Mouse (Mus musculus) forebrain, embryonic 16.5 days (tissue): ENCODE data around the gene Ucn. TPM values are rescaled to one million over a fixed set of nuclear protein-coding genes. Genes with fewer than 3 reads are reported as not detected.

Experiments used
- ATAC-seq: fragments of 200-750 bp; cut with Nextera tagmentation; 2 replicates; pipeline ENCODE4 v1.8.0; 2017; ENCODE audit warnings: mild to moderate bottlenecking, moderate library complexity
- H3K27ac ChIP-seq: fragments of 300-500 bp; sonication (generic); 2 replicates; pipeline ENCODE4 v1.5.1; 2014; ENCODE audit warnings: low read length, control low read depth
- H3K27me3 ChIP-seq: fragments of 300-500 bp; sonication (generic); replicated peaks from 2 replicates; pipeline ENCODE4 v1.6.1; 2014; ENCODE audit warnings: low read length; ENCODE audit not compliant: control insufficient read depth, insufficient read depth
- H3K36me3 ChIP-seq: fragments of 300-500 bp; sonication (generic); 2 replicates; pipeline ENCODE4 v1.6.1; 2014; ENCODE audit not compliant: control insufficient read depth, insufficient read depth
- H3K4me1 ChIP-seq: fragments of 300-500 bp; sonication (generic); replicated peaks from 2 replicates; pipeline ENCODE4 v1.6.1; 2014; ENCODE audit warnings: low read length; ENCODE audit not compliant: control insufficient read depth, insufficient read depth
- H3K4me2 ChIP-seq: fragments of 300-500 bp; sonication (generic); 2 replicates; pipeline ENCODE4 v1.6.1; 2014; ENCODE audit warnings: mild to moderate bottlenecking, low read length, control low read depth
- H3K4me3 ChIP-seq: fragments of 300-500 bp; sonication (generic); replicated peaks from 2 replicates; pipeline ENCODE4 v1.5.1; 2014; ENCODE audit warnings: mild to moderate bottlenecking, low read length, control low read depth
- H3K9ac ChIP-seq: fragments of 300-500 bp; sonication (generic); replicated peaks from 2 replicates; pipeline ENCODE4 v1.6.1; 2014; ENCODE audit warnings: low read depth, low read length, control low read depth
- H3K9me3 ChIP-seq: fragments of 300-500 bp; sonication (generic); 2 replicates; pipeline ENCODE4 v1.6.1; 2016; ENCODE audit warnings: low read length; ENCODE audit not compliant: control insufficient read depth
- WGBS: fragments of 180-500 bp; shearing (Covaris S2); extraction: QIAGEN DNeasy Blood & Tissue Kit; methylation state at CpG from one replicate; pipeline ENCODE4 v1.1.7; 2014; 5-methylcytosine and 5-hydroxymethylcytosine counted together
- polyA plus RNA-seq: library from polyadenylated mRNA; unstranded; fragments of >200 nt; fragmentation: Nextera tagmentation; extraction: Ambion mirVana; gene quantifications from 2 replicates; pipeline ENCODE4 v1.2.1, GENCODE M21; 2015

The Ucn gene
- polyA plus RNA-seq, 1 experiment from 2014 or later = not detected

- Histone ChIP-seq H3K9me3 (no peaks in the 10 kb centered on the region), H3K4me1 (peaks cover 14% of the 10 kb centered on the region), H3K4me2 (peak overlapping the region; percentile 91), H3K36me3 (peaks cover 15% of the 10 kb centered on the region), H3K4me3 (peak overlapping the region; percentile 75), H3K27ac (peak overlapping the region; percentile 26; the same call in 1 of the 2 replicates), H3K9ac (peak overlapping the region; percentile 77), H3K27me3 (no peaks in the 10 kb centered on the region)
- WGBS = 32% methylated on average over 6 of the region's 6 CpGs
- ATAC-seq = peak; percentile 32
Observed at GRCm38 (mm10) chr5:31153516-31154151, 15.0 kb upstream of the Ucn start.

GRCm38 (mm10) chr5:31151746-31152145, 13.1 kb upstream of the Ucn start:
- H3K9me3 ChIP-seq = no peaks in the 10 kb centered on the region
- no peak overlapping the region for H3K4me2 ChIP-seq
- no peaks in the 10 kb centered on the region for H3K27me3 ChIP-seq
- no peak overlapping the region for H3K4me3 ChIP-seq
- 88% methylated on average over 3 of the region's 3 CpGs for WGBS
- no peak overlapping the region for H3K27ac ChIP-seq
- H3K4me1 ChIP-seq = peaks cover 14% of the 10 kb centered on the region
- no peak overlapping the region for H3K9ac ChIP-seq
- no peak for ATAC-seq
- no peaks in the 10 kb centered on the region for H3K36me3 ChIP-seq

- Histone ChIP-seq H3K9ac (no peak overlapping the region), H3K27ac (no peak overlapping the region), H3K4me3 (no peak overlapping the region), H3K9me3 (no peaks in the 10 kb centered on the region), H3K27me3 (no peaks in the 10 kb centered on the region), H3K4me2 (no peak overlapping the region), H3K36me3 (no peaks in the 10 kb centered on the region), H3K4me1 (peaks cover 12% of the 10 kb centered on the region)
- ATAC-seq = no peak
- WGBS = 65% methylated on average over 4 of the region's 4 CpGs
Observed at GRCm38 (mm10) chr5:31149781-31150180, 11.2 kb upstream of the Ucn start.

- no peaks in the 10 kb centered on the region for H3K9me3 ChIP-seq
- no peak overlapping the region for H3K9ac ChIP-seq
- H3K36me3 ChIP-seq = no peaks in the 10 kb centered on the region
- WGBS = 13% methylated on average over 9 of the region's 9 CpGs
- peaks cover 51% of the 10 kb centered on the region for H3K27me3 ChIP-seq
- no peak overlapping the region for H3K4me3 ChIP-seq
- no peak overlapping the region for H3K4me2 ChIP-seq
- H3K4me1 ChIP-seq = peaks cover 18% of the 10 kb centered on the region
- ATAC-seq = no peak
- no peak overlapping the region for H3K27ac ChIP-seq
Observed at GRCm38 (mm10) chr5:31138968-31139425, 368 bp upstream of the Ucn start.

GRCm38 (mm10) chr5:31137658-31138057, 971 bp downstream of the Ucn start:
- no peak overlapping the region for H3K9ac ChIP-seq
- H3K4me1 ChIP-seq = peaks cover 18% of the 10 kb centered on the region
- 2% methylated on average over 13 of the region's 13 CpGs for WGBS
- peak overlapping the region; percentile 30 for H3K4me3 ChIP-seq
- no peak for ATAC-seq
- H3K9me3 ChIP-seq = no peaks in the 10 kb centered on the region
- peak overlapping the region; percentile 51 for H3K4me2 ChIP-seq
- peaks cover 54% of the 10 kb centered on the region for H3K27me3 ChIP-seq
- H3K36me3 ChIP-seq = no peaks in the 10 kb centered on the region
- no peak overlapping the region for H3K27ac ChIP-seq

GRCm38 (mm10) chr5:31136730-31137424, 1.8 kb downstream of the Ucn start:
- WGBS = 2% methylated on average over 33 of the region's 33 CpGs
- peak overlapping the region; percentile 51 for H3K4me2 ChIP-seq

GRCm38 (mm10) chr5:31126050-31126449, 12.6 kb downstream of the Ucn start:
- H3K4me2 ChIP-seq = no peak overlapping the region
- no peak overlapping the region for H3K4me3 ChIP-seq
- ATAC-seq = no peak
- no peaks in the 10 kb centered on the region for H3K4me1 ChIP-seq
- H3K9ac ChIP-seq = no peak overlapping the region
- 45% methylated on average over 5 of the region's 5 CpGs for WGBS
- H3K27me3 ChIP-seq = no peaks in the 10 kb centered on the region
- H3K9me3 ChIP-seq = no peaks in the 10 kb centered on the region
- H3K36me3 ChIP-seq = no peaks in the 10 kb centered on the region
- no peak overlapping the region for H3K27ac ChIP-seq

More at GRCm38 (mm10) chr5:31136730-31137424, 1.8 kb downstream of the Ucn start:
- Histone ChIP-seq H3K4me1 (peaks cover 18% of the 10 kb centered on the region), H3K4me3 (peak overlapping the region; percentile 30), H3K9ac (no peak overlapping the region), H3K27me3 (peaks cover 54% of the 10 kb centered on the region), H3K9me3 (no peaks in the 10 kb centered on the region), H3K36me3 (no peaks in the 10 kb centered on the region), H3K27ac (no peak overlapping the region)
- no peak for ATAC-seq

- Histone ChIP-seq H3K4me2 (no peak overlapping the region), H3K4me1 (no peaks in the 10 kb centered on the region), H3K27me3 (no peaks in the 10 kb centered on the region), H3K27ac (no peak overlapping the region), H3K9me3 (no peaks in the 10 kb centered on the region), H3K9ac (no peak overlapping the region), H3K4me3 (no peak overlapping the region), H3K36me3 (no peaks in the 10 kb centered on the region)
- 39% methylated on average over 2 of the region's 2 CpGs for WGBS
- ATAC-seq = no peak
Observed at GRCm38 (mm10) chr5:31123481-31123880, 15.1 kb downstream of the Ucn start.

- no peak overlapping the region for H3K4me3 ChIP-seq
- WGBS = 87% methylated on average over 8 of the region's 8 CpGs
- H3K27me3 ChIP-seq = no peaks in the 10 kb centered on the region
- no peaks in the 10 kb centered on the region for H3K9me3 ChIP-seq
- no peak overlapping the region for H3K4me2 ChIP-seq
- H3K9ac ChIP-seq = no peak overlapping the region
- H3K27ac ChIP-seq = no peak overlapping the region
- H3K36me3 ChIP-seq = no peaks in the 10 kb centered on the region
- H3K4me1 ChIP-seq = no peaks in the 10 kb centered on the region
- no peak for ATAC-seq
Observed at GRCm38 (mm10) chr5:31121111-31121510, 17.5 kb downstream of the Ucn start.
